Mouse (Mus musculus): ENCODE results near the gene Prtn3.

- TF ChIP-seq CTCF (IDR thresholded peaks at IDR 0.05; ENCODE audit: insufficient read depth, low read length) (no peak), POLR2A (IDR thresholded peaks at IDR 0.05; ENCODE audit: borderline replicate concordance, extremely low read depth, low read depth, low read length) (no peak)
Observed at GRCm38 (mm10) chr10:79889386-79889785, 15.1 kb downstream of the Prtn3 start.
